ENCODE assay signal across 8 mouse cellular contexts in genomic region chr6:140423041-140423845, GRCm38 (mm10). TPM values are rescaled to one million over a fixed set of nuclear protein-coding genes. Genes with fewer than 3 reads are reported as not detected.
DNase-seq lines count a peak whose midpoint lies in the region; ATAC-seq lines count a peak whose summit lies in the region.

No protein-coding gene starts in this region.

- ATAC-seq in embryonic facial prominence, embryonic 11.5 days (replicated peaks; ENCODE audit: insufficient number of reproducible peaks, low FRiP score, low TSS enrichment, low read depth) = no peak
- no peak for ATAC-seq in hindbrain, embryonic 15.5 days (ENCODE audit: low FRiP score, low read depth)
- no peak for ATAC-seq in midbrain, embryonic 11.5 days (ENCODE audit: low FRiP score)
- no peak for ATAC-seq in activated CD4-positive, CD25-positive, alpha-beta regulatory T cell, adult 4 months

- H3K27ac ChIP-seq in embryonic facial prominence, embryonic 11.5 days (replicated peaks; ENCODE audit: low read depth, low read length) = peak overlapping the region; percentile 90
- H3K27ac ChIP-seq in hindbrain, embryonic 15.5 days (replicated peaks) = peak overlapping the region; percentile 96
- H3K27ac ChIP-seq in midbrain, embryonic 11.5 days (ENCODE audit: low read depth, low read length) = peak overlapping the region; percentile 78

- DNase-seq in heart, adult 8-10 months (ENCODE audit: low spot score) = peak; percentile 35
- no peak for DNase-seq in heart, postnatal 14 days
- DNase-seq in CD8-positive naive resting alpha-beta T cell, adult 2 months (ENCODE audit: low read depth in 2 of 2, low spot score in 2 of 2) = peak; percentile 48 to 52
- DNase-seq in embryonic facial prominence, embryonic 11.5 days (ENCODE audit: low spot score) = no peak
- peak; percentile 93 for DNase-seq in midbrain, embryonic 11.5 days (ENCODE audit: low spot score, missing footprints)
- DNase-seq in spleen, postnatal 36 days (ENCODE audit: low spot score in 2 of 2) = no peak

- no peaks in the 10 kb centered on the region for H3K36me3 ChIP-seq in embryonic facial prominence, embryonic 11.5 days (replicated peaks; ENCODE audit: control insufficient read depth, insufficient read depth, low read depth, low read length)
- H3K36me3 ChIP-seq in hindbrain, embryonic 15.5 days = no peaks in the 10 kb centered on the region
- no peaks in the 10 kb centered on the region for H3K36me3 ChIP-seq in midbrain, embryonic 11.5 days (ENCODE audit: control insufficient read depth, insufficient read depth, low read length)

- WGBS in embryonic facial prominence, embryonic 11.5 days = 9% methylated on average over 29 of the region's 29 CpGs
- WGBS in hindbrain, embryonic 15.5 days = 7% methylated on average over 28 of the region's 29 CpGs
- 7% methylated on average over 29 of the region's 29 CpGs for whole genome bisulfite sequencing in midbrain, embryonic 11.5 days

- no peaks in the 10 kb centered on the region for H3K4me1 ChIP-seq in embryonic facial prominence, embryonic 11.5 days (ENCODE audit: control insufficient read depth, insufficient read depth, low read length)
- H3K4me1 ChIP-seq in hindbrain, embryonic 15.5 days (replicated peaks) = peaks cover 34% of the 10 kb centered on the region
- H3K4me1 ChIP-seq in midbrain, embryonic 11.5 days (ENCODE audit: control insufficient read depth, insufficient read depth, low read length) = peaks cover 9% of the 10 kb centered on the region

- peak overlapping the region; percentile 98 for H3K9ac ChIP-seq in embryonic facial prominence, embryonic 11.5 days (replicated peaks; ENCODE audit: low read length)
- peak overlapping the region; percentile 99 for H3K9ac ChIP-seq in hindbrain, embryonic 15.5 days
- peak overlapping the region; percentile 86 for H3K9ac ChIP-seq in midbrain, embryonic 11.5 days (ENCODE audit: low read length)

- no peaks in the 10 kb centered on the region for H3K9me3 ChIP-seq in embryonic facial prominence, embryonic 11.5 days (replicated peaks; ENCODE audit: control insufficient read depth, low read length)
- no peaks in the 10 kb centered on the region for H3K9me3 ChIP-seq in hindbrain, embryonic 15.5 days
- no peaks in the 10 kb centered on the region for H3K9me3 ChIP-seq in midbrain, embryonic 11.5 days (ENCODE audit: control insufficient read depth, low read length)

- intact Hi-C loops in heart, postnatal 14 days (cut with DNase I) = loop anchor here (5.0 kb wide), 1 partner anchor 136 kb away; no protein-coding TSS in a partner anchor

- peak overlapping the region; percentile 95 for H3K4me3 ChIP-seq in embryonic facial prominence, embryonic 11.5 days (ENCODE audit: low read depth, low read length)
- peak overlapping the region; percentile 98 for H3K4me3 ChIP-seq in hindbrain, embryonic 15.5 days
- H3K4me3 ChIP-seq in midbrain, embryonic 11.5 days (ENCODE audit: low read depth, low read length) = peak overlapping the region; percentile 81

- H3K27me3 ChIP-seq in embryonic facial prominence, embryonic 11.5 days (ENCODE audit: control insufficient read depth, insufficient read depth, low read length) = no peaks in the 10 kb centered on the region
- no peaks in the 10 kb centered on the region for H3K27me3 ChIP-seq in hindbrain, embryonic 15.5 days
- H3K27me3 ChIP-seq in midbrain, embryonic 11.5 days (ENCODE audit: control insufficient read depth, insufficient read depth, low read length) = no peaks in the 10 kb centered on the region

- H3K4me2 ChIP-seq in embryonic facial prominence, embryonic 11.5 days (ENCODE audit: low read depth, low read length) = peak overlapping the region; percentile 55
- H3K4me2 ChIP-seq in hindbrain, embryonic 15.5 days = peak overlapping the region; percentile 65
- peak overlapping the region; percentile 65 for H3K4me2 ChIP-seq in midbrain, embryonic 11.5 days

RNA-seq across cellular contexts. Expression of gene Plekha5, which starts 0.6 kb away (rescaled TPM):
- 10 to 100 TPM; 18.2 to 29.2 (median 24.8) TPM for total RNA-seq in heart, adult 8-10 months (2022)
- total RNA-seq in heart, postnatal 14 days (2021) = 10 to 100 TPM; 36.6 to 36.9 TPM
- 56.2 and 61.1 TPM in 2 replicates for polyA plus RNA-seq in embryonic facial prominence, embryonic 11.5 days (2014; fragmentation: Nextera tagmentation; extraction: Ambion mirVana)
- polyA plus RNA-seq in hindbrain, embryonic 15.5 days (2015; fragmentation: Nextera tagmentation; extraction: Ambion mirVana) = 38.1 and 40.3 TPM in 2 replicates
- 56.9 and 57.2 TPM in 2 replicates for polyA plus RNA-seq in midbrain, embryonic 11.5 days (2014; fragmentation: Nextera tagmentation; extraction: Ambion mirVana)
- 10 to 100 TPM; 14.2 to 15.0 TPM for polyA plus RNA-seq in activated CD4-positive, CD25-positive, alpha-beta regulatory T cell, adult 4 months (2017; shearing (Covaris generic))

Comparison
In these comparisons a context has a peak if more than half of its experiments do, and no peak if none do; other contexts are left out.
1. DNase-seq: peak in heart, adult 8-10 months (single experiment), CD8-positive naive resting alpha-beta T cell, adult 2 months (2 of 2) and midbrain, embryonic 11.5 days (single experiment); none in heart, postnatal 14 days (0 of 2), embryonic facial prominence, embryonic 11.5 days (single experiment) and spleen, postnatal 36 days (0 of 2).
2. Peak in every context shown above with its lines, with median percentiles within 50 percentile points of each other: H3K27ac ChIP-seq, H3K4me2 ChIP-seq, H3K4me3 ChIP-seq and H3K9ac ChIP-seq.